Mouse (Mus musculus) brown adipose tissue, adult 24 weeks (tissue): Measurements from ENCODE around the gene Gm6169. TPM values are rescaled to one million over a fixed set of nuclear protein-coding genes. Genes with fewer than 3 reads are reported as not detected.

Experiments
- H3K27ac ChIP-seq: fragments of 200-500 bp; replicated peaks from 2 replicates; pipeline ENCODE4 v1.5.1; 2012; ENCODE audit warnings: low read depth, mild to moderate bottlenecking, low read length
- H3K4me1 ChIP-seq: fragments of 200-500 bp; 2 replicates; pipeline ENCODE4 v1.6.1; 2012; ENCODE audit warnings: low read length, mixed read lengths; ENCODE audit not compliant: control insufficient read depth, insufficient read depth, insufficient read length
- H3K4me3 ChIP-seq: fragments of 200-500 bp; 2 replicates; pipeline ENCODE4 v1.5.1; 2012; ENCODE audit warnings: low read depth, mild to moderate bottlenecking, low read length, moderate library complexity; ENCODE audit not compliant: insufficient read depth
- polyA plus RNA-seq: library from polyadenylated mRNA; stranded (reverse); fragments of >200 nt; gene quantifications from 2 replicates; pipeline ENCODE4 v1.2.4, GENCODE M21; 2012; ENCODE audit not compliant: missing spikeins, insufficient read depth, insufficient read length

Gm6169 gene
- polyA plus RNA-seq, 1 experiment: 17.4 TPM

DNA sequence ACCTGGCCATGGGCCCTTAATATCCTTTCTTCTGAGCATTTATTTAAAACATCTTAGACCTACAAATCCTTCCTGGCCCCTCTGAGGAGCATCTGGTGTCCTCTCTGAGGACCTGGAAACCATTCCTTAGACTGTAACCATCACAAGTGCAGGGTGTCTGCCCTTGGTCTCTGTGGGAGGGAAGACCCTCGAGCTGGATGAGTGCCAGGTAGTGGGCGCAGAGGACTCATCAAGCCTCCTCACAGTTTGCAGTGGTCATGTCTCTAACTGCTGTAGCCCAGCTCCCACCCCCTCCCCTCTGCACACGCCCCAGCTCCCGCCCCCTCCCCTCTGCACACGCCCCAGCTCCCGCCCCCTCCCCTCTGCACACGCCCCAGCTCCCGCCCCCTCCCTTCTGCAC is 38.7 kb downstream of the Gm6169 start:
- H3K4me3 ChIP-seq: no peak overlapping the region
- H3K27ac ChIP-seq: no peak overlapping the region
- no peaks in the 10 kb centered on the region for H3K4me1 ChIP-seq

DNA sequence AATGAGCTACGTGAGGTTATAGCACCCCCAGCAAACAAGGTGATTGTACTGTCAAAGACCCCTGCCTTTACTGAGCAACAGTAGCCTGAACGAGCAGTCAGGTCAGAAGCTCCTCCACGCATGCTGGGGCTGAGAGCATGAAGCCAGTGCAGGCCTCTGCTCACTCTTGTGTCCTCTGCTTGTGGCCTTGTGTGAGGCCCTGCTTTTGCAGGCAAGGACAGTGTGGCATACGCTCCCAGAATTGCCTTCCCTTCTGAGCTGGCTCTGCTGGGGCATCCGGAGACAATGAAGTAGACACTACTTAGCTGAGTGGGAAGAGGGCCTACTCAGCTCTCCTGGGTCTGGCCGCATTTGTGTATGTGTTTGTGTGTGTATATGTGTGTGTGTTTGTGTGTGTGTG is 39.3 kb downstream of the Gm6169 start:
- H3K27ac ChIP-seq: no peak overlapping the region
- no peaks in the 10 kb centered on the region for H3K4me1 ChIP-seq

DNA sequence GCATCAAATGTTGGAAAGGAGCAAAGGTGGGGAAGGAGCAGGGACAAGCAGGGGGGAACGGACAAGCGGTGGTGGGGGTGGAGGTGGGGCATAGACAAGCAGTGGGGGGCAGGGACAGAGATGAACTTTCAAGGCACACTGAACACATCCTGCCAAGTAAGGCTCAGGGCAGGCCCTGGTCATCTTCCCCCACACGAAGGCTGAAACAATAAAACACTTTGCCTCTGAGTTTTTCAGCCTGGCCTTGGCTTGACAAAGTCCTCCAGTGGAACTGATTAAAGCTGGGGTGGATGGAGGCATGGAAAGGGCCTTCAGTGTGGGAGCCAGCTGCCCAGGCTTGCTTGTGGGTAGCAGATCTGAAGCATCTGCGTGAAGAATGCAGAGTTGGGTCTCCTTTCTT is 41.2 kb downstream of the Gm6169 start:
- Histone ChIP-seq H3K27ac (no peak overlapping the region), H3K4me1 (no peaks in the 10 kb centered on the region), H3K4me3 (no peak overlapping the region)

More for the DNA sequence above, 39.3 kb downstream of the Gm6169 start:
- no peak overlapping the region for H3K4me3 ChIP-seq

DNA sequence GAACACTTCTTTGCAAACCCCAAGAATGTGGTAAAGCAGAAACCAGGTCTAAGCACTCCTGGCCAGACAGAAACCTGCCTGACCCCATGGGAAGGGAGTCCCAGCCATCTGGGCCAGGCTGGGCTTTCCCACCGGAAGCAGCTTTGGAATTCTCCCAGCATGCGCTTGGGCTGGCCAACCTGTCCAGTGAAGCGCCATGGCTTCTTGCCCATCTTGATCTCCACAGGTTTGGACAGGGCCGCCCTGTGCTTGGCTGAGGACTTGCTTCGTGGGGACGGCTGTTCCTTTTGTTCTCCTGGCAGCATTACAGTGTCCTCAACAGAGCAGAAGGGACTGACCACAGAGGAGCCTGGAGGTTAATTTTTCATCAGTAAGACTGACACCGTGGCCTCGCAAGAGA is 45.2 kb downstream of the Gm6169 start:
- no peak overlapping the region for H3K27ac ChIP-seq
- no peaks in the 10 kb centered on the region for H3K4me1 ChIP-seq
- H3K4me3 ChIP-seq: no peak overlapping the region

DNA sequence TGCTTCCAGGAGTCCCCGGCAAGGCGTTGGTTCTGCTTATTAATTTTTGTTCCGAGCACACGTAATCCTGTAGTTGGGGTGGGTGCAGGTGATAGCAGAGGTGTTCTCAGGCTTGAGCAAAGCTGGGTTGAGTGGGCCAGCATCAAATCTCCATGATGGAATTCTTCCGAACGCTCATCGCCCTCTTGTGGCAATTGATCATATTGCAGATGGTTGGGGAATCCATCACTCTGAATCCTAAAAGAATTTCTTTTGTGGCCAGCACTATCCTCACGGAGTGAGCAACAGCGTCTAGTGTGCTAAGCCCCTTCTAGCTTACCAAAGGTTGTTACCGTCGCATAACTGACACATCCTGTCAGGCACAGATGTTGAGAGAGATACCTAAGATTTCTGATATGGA is 46.4 kb downstream of the Gm6169 start:
- Histone ChIP-seq H3K27ac (no peak overlapping the region), H3K4me3 (no peak overlapping the region), H3K4me1 (no peaks in the 10 kb centered on the region)

DNA sequence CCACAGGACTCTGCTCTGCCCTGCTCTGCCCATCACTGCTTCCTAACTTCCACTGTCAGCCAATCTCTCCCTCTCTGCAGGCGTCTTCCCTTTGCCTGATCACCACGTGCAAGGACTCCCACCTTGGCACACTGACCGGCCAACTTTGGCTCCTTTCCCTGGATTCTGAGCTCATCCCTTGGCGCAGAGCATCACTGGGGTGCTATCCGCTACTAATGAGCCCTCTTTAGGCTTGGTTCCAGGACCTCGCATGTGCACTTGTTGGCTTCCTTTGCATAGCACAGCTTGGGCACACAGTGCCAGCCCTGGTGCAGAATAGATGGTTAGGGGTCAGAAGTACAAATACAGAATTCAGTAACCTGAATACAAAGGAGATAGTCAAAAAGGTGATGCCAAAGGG is 47.9 kb downstream of the Gm6169 start:
- H3K27ac ChIP-seq: no peak overlapping the region
- H3K4me1 ChIP-seq: no peaks in the 10 kb centered on the region
- no peak overlapping the region for H3K4me3 ChIP-seq

Other genes with a start within 250 kb of the Gm6169 start
- gene Gcnt4, start 174.5 kb downstream of the Gm6169 start, polyA plus RNA-seq: not detected in 2 replicates
- not detected in 2 replicates for gene 1700029F12Rik, start 64.9 kb downstream of the Gm6169 start, polyA plus RNA-seq
- gene Fam169a, start 32.0 kb downstream of the Gm6169 start, polyA plus RNA-seq: not detected in 2 replicates
- gene Gfm2, start 38.7 kb upstream of the Gm6169 start, polyA plus RNA-seq: 49.3 and 53.9 TPM in 2 replicates
- gene Nsa2, start 38.7 kb upstream of the Gm6169 start, polyA plus RNA-seq: 111 and 128 TPM in 2 replicates
- gene Hexb, start 99.1 kb upstream of the Gm6169 start, polyA plus RNA-seq: 14.6 and 16.0 TPM in 2 replicates
- 17.6 and 27.3 TPM in 2 replicates for gene Enc1, start 141.9 kb upstream of the Gm6169 start, polyA plus RNA-seq